Mouse (Mus musculus) c-Kit-positive CD71-positive TER-119-positive erythroid progenitor cells, embryonic 14.5 days (primary cell): Measurements from ENCODE around the gene Btbd35f22.
"Not testable (repeated sequence)": the region's sequence is repeated elsewhere in the genome, so short reads cannot be mapped to it uniquely, and the experiment has no call there.

Source experiments
- DNase-seq: peaks from one replicate; pipeline ENCODE4 v3.0.0-alpha.2; 2013; ENCODE audit warnings: low spot score

The Btbd35f22 gene

GRCm38 (mm10) chrX:32047529-32047928, at the start of gene Btbd35f22:
Gene Btbd35f22, plus strand, starts transcription at chrX:32047829.
- not testable (repeated sequence) for DNase-seq
